Mouse (Mus musculus) brain, adult 2 months (tissue): ENCODE results near the gene Ciz1.
A peak's percentile ranks its signal among the peaks of the same experiment; 100 is the strongest.

Source experiments
- DNase-seq: peaks from one replicate; pipeline ENCODE4 v3.0.0; 2011; ENCODE audit warnings: low read depth, low spot score

Gene Ciz1

DNA sequence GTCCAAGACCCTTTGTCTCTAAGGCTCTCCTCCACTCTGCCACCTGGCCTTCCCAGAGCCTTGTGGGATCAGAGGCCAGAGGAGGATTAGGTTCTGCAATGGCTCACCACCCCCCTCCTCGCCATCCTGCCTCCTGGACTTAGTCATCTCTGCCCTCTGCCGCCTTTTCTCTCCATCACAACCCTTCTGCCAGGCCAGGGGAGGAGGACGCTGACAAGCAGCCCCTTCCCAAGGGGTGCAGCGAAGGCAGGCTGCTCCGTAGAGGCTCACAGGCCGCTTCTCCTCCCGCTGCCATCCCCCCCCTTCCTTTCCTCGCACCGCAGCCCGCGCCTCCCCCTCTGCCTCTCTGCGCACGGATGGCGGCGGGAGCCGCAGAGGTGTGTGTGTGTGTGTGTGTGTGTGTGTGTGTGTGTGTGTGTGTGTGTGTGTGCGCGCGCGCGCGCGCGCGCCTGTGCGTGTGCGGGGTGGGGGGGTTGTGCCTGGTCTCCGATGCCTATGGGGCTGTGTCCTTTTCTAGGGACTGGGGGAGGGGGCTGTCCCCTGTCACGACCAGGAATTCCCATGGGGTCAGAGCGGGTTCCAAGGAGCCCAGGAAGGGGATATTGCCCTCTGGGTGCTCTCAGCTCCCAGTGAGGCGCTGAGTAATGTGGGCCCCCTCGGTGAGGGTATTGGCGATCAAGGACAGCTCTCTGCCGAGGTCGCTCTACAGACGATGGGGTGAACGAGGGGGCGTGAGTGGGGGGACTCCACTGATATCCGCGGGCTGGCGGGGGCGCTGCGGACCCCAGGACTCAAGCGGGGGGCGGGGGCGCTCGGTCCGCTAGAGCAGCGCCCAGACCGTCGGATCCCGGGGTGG lies at the start of gene Ciz1:
TSS of gene Ciz1 (plus strand) at position 177 of the 856 bp plus-strand sequence.
- DNase-seq = peak; percentile 89

DNA sequence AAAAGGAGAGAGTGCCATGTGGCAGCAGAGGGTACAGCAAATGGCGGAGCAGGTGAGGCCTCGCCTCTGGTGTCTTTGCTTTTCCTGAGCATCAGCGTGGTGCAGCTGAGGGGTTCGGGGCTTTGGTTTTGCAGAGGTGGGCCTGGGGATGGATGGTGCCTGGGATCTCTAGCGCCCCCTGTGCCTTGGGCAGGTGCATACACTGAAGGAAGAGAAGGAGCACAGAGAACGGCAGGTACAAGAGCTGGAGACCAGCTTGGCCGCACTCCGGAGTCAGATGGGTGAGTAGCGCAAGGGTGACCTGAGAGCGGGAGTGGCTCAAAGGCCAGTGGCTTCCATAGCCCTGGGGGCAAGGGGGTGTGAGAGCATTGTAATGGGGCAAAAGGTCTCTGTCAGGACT lies 49.2 kb upstream of the Ciz1 start:
- no peak for DNase-seq

DNA sequence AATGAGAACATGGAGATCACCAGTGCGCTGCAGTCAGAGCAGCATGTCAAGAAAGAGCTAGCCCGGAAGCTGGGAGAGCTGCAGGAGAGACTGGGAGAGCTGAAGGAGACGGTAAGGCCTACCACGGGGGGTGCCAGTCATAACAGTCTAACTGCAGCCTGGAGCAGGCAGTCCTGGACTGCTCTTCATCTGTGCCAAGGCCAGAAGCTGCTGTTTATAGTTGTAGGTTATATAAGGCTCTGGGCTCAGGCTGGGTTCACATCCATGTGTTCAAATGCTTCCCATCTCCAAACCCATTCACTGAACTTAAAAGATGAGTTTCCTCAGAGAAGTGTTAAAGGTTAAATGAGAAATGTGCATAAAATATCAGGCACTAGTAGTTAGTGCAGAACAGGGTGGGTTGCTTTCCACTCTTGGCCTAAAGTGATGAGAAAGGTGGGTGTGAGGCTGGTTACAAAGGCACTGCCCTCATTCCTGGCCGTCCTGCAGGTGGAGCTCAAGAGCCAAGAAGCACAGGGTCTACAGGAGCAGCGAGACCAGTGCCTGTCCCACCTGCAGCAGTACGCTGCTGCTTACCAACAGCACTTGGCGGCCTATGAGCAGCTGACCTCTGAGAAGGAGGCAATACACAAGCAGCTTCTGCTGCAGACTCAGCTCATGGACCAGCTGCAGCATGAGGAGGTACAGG lies 47.8 kb upstream of the Ciz1 start:
- DNase-seq = peak; percentile 88

DNA sequence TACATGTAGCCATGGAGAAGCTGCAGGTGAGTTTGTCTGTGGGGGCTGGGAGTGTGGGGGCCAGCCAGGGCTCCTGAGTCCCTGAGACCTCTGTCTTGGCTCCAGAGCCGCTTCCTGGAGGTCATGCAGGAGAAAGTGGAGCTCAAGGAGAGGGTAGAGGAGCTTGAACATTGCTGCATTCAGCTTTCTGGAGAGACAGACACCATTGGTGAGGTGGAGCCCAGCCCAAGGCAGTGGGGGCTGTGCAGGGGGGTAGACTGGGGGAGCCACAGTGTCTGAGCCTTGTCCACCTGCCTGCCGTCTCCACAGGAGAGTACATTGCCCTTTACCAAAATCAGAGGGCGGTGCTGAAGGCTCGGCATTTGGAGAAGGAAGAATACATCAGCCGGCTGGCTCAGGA lies 46.5 kb upstream of the Ciz1 start:
- DNase-seq = no peak

DNA sequence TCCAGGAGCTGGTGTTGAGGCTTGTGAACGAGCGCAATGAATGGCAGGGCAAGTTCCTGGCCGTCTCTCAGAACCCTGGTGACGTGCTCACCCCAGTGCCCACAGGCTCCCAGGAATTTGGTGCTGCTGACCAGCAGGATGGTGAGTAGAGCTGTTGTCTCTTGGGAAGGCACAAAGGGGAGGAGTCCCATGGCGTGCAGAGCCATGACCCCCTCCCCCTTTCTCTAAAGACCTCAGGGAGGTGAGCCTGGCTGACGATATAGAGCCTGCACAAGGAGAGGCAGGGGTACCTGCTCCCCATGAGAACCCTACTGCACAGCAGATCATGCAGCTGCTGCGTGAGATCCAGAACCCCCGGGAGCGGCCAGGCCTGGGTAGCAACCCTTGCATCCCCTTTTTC lies 46.0 kb upstream of the Ciz1 start:
- DNase-seq = no peak

DNA sequence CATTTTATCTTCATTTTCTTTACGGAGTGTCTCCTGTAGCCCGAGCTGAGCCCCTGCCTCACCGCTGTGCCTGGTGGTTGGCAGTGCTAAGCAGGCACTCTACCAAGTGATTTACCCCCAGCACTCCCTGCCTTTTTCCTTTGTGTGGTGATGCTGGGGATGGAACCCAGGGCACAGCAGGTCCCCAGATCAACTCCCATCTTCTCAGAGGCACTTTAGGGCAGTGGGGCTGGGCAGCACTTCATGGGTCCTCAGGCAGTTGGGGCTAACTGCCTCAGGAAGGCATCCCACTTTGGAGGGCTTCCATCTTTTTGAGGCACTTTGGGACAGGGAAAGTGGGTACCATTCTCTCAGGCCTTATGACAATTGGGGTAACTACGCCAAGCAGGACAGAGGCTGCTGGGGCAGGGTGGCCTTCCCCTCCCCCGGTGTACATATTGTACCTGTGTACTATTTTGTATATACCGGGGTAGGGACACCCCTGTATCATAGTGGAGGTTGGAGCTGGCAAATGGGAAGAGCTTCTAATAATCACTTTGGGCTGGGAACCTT lies 44.8 kb upstream of the Ciz1 start:
- no peak for DNase-seq

DNA sequence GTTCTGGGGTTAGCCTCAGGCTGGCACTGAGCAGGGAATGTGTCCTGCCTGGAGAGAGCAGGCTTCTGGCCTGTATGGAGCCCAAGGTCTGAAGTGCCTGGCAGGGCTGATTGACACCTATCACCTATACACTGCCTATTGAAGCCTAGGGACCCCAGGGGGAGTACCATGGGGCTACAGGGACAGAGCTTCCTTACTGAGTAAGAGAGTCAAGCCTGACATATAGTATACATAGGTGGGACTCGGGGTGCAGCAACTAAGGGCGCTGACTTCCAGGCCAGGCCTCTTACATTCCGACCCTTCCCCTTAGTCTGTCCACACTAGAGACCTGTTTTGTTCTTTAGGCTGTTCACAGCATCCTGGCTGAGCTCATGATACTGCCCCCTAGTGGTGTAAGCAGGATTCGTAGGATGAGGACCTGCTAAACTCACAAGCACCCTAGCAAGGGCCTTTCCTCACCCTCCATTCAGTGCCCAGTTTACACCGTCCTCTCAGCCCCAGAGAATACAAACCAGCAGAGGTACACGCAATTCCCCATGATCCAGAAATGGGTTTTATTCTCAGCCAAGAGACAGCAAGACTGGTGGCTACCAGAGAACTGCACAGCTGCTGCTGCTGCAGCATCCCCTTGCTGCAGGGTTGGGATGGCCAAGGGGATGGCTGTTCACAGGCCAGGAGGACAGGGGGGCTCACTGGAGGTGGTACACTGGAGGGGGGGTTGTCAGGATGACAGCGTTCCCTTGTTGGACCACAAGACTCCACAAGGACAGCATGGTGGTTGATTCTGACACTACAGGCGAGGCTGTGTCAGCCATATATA lies 44.0 kb upstream of the Ciz1 start:
- peak; percentile 91 for DNase-seq

DNA sequence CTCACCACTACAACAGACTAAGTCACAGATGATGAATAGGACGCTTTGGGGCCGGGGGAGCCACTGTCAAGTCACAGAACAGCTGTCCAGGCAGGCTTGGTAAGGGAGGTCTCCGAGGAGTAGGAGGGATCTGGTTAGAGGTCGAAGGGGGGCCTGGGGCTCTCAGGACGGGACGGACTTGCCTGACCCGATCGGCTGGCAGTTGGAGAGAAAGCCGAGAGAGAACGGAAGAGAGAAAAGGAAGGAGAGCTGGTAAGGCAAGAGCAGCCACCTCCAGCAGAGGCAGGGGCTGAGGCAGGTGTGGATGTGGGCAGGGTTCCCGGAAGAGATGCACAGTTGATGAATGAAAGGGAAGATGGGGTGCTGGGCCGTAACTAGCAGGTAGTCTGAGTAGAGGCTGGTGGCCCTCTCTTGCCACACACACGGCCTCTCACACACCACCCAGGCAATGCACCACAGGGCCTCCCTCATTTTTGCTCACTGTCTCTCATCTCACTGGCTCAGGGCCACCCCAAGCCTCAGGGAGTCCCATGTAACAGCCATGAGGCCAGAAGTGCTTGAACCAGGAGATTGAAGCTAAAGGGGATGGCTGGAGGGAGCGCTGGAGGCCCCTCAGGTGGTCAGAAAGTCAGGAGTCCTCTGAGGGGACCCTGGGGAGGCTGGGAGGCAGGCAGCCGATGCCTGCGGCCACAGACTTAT lies 43.1 kb upstream of the Ciz1 start:
- no peak for DNase-seq

DNA sequence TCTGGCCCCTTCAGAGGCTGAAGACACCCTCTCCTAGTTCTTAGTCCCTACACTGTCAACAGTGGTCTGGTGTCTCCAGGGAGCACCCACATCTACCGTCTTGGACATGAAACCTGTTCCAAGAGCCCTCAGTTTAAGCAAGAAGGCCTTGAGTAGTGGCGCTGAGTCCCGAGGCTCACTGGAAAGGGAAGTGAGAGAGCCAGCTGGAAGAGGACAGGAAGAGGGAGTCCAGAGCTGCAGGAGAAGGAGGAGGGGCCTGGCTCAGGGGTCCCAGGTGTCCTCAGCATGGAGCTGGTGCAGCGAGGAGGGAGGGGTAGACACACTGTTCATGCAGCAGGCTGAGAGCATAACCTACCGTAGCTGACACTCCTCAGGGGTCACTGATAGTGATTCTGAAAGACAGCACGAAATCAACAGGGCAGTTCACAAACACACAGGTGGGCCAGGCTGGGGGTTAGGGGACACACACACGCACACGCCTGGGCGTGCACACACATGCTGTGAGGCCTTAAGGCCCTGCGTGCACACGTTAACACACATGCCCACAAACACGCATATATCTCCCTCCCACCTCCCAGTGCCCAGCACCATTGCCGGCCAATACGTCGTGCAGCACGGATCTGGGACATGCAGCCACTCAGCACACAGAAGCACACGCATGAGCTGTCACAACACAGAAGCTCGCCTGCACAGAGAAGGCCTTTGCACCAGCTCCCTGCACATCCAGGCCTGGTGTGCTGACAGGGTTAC lies 41.9 kb upstream of the Ciz1 start:
- no peak for DNase-seq

DNA sequence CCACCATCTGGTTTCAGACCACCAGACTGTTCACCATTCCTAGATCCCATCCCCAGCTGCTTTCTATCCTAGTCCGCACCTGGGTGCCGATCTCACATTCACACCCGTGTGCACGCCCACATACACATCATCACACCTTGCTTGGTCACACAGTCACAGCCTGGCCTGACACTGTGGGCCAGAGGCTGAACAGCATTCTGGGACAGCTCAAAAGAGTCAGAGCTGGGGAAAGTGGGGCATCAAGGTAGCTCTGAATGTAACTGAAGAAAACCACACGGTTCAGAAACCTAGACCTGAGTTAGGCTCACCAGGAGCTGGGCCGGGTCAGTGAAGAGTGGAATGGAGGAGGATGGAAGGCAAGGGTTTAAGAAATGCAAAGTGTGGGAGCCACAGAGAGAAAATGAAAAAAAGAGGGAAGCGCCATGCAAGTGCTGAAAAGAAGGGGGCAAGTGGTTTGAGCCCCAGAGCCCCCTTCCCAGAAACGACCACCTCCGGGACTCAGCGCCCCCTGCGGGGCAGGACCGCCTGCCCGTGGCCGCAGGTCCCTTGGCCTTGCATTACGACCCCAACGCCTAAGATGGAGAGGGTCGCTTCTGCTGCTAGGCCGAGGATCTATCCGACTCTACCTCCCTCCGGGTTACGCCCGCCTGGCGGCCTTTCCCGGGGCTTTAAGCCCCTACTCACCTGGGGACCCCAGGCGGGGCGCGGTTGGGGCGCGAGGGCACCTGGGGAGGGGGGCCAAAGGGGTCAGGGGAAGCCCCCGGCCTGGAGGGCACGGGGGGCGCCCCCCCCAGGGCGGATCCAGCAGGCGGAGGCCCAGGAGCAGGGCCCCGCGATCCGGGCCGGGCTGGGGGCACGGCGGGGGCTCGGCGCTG lies 40.4 kb upstream of the Ciz1 start:
- DNase-seq = no peak

DNA sequence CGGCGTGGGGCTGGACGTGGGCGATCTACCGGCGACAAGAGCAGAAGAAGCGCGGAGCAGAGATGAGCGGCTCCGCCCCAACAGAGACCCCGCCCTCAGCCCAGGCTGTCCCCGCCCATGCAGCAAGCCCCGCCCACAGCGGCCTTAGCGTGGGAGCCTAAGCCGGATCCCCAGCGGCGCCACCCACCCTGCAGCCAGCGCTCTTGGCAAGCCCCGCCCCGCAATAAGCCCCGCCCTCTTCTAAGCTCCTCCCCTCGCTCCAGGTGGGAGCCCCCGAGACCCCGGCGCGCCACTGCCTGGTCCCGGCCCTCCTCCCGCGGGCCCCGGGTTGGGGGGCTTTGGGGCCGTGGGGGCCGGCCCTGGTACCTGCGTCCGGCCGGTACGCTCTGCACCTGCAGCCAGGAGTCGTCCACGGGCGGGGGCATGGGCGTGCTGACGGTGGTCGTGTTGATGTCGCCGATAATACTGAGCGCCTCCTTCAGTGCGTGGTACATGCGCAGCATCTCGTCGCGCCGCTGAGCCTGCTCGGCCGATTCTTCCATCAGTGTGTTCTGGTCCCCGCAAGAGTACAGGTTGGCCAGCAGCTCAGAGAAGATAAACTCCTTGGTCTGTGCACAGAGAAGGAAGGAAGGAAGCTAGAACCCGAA lies 39.7 kb upstream of the Ciz1 start:
- peak; percentile 76 for DNase-seq

DNA sequence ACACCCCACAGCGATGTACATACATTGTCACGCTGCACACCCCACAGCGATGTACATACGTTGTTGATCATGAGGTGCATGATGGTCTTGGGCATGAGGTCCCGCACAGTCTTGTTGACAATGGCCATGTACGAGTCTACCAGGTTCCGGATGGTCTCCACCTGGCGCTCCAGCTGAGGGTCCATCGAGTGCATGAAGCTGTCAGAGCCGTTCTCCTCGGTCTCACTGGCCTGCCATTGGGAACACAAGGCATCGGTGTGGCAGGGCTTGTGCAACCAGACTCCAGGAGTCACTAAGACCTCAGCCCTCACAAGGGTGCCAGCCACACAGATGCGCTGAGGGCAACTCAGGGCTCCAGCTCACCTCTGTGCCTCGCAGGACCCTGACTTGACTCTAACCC lies 37.3 kb upstream of the Ciz1 start:
- DNase-seq = no peak

DNA sequence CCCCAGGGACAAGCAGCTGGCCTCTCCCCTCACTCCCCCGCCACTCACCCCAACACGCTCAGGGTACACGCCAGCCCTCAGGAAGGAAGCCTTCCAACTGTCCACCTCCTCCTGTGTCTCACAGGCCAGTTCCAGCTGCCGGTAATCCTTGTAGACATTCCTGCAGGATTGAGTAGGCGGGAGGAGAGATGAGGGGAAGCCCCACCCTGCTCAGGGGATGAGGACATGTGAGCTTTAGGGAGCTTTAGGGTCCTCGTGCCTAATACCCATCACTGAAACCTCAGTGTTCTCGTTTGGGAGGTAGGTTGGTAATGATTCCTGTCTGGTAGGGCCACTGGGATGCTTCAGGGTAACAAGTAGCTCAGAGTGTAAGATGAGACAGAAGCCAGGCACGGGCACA lies 36.4 kb upstream of the Ciz1 start:
- peak; percentile 69 for DNase-seq

DNA sequence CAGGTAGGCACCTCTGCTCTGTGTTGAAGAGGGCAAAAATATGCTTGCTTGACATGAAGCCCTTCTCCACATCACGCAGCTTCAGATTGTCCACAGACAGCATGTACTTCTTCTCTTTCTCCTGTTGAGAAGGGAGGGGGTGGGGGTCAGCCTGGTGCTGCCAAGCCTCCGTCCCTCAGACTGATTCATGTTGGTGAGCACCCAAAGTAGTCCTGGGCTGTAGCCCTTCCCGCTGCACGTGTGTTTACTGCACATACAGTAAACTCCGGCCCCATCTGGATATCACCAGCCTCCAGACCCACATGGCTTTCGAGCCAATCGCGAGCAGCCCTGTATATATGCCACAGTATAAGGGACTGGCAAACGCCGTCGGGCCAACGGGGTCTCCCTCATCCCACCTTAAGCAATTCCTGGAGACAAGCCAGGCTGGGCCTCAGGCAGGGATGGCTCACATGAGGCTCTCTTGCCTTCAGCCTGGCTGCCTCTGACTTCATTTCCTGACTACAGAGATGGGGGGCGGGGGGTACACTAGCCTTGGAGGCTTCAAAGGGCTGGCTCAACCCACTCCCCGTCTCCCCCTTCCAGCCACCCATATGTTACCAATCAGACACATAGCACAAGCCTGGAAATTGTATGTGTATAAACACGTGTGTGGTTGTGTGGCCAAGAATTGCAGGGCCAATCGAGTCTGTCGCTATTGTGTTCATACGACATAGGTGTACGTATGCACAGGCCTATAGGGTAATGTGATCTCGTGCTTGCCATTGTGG lies 35.1 kb upstream of the Ciz1 start:
- DNase-seq = no peak

DNA sequence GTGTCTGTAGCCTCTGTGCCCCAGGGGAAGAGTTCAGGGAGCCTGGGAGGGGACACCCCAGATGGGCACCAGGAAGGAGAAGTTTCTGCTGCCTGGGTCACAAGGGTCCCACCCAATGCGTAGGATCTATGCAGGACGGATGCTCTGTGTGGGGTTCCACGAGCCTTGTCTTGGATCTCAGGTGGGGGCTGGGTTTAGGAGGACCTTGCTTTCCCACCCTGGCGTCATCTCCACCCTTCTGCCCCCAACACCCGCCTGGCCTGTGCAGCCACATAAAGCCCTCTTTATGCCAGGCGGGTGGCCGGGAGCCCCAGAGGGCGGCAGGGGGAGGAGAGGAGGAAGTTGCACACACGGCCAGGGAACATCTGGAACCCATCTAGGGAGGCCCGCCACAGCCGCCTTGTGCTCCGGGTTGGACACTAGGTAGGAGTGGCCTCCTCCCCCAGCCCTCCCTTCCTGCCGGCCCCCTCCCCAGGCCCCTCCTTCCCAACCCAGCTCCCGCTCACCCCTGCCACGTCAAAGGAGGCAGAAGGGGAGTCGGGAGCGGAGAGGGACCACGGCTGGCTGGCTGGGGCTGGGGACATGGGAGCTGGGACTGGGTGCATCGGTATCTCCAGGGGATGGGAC lies 34.2 kb upstream of the Ciz1 start:
- no peak for DNase-seq

DNA sequence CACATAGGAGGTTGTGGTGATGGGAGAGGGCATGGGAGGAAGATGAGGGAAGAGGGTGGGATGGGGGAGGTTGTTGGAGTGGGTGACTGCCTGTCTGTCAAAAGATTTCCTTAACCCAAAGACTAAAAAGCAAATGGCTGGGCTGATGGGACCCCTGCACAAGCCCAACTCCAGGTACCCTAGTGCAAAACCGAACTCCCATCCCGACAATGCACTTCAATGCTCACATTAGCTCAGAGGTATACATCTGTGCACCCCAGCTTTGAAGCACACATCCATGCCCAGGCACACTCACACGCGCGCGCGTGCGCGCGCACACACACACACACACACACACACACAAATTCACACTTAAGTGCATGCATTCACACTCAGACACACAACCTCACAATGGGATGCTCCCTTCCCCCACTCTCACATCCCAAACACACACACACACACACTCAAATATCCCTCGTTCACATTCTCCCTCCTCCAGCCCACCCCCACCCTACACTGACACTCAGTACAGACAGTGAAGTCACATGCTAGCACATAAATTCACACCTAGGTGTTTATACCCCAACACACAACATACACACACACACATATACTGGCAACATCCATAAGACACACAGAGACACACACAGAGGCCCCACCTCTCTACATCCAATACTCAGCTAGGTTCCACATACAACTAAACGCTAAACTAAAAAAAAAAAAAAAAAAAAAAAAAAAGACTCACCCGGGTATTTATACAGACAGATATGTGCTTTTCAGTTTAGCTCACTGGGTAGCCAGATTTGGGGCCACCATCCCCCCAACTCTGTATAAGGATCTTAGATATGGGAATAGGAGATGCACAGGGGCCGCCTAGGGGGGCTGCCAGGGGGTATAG lies 33.2 kb upstream of the Ciz1 start:
- DNase-seq = no peak
